Mouse (Mus musculus) kidney, embryonic 14.5 days (tissue): Measurements from ENCODE around the gene Olfr1512. TPM values are rescaled to one million over a fixed set of nuclear protein-coding genes. Genes with fewer than 3 reads are reported as not detected.
"Not testable (repeated sequence)": the region's sequence is repeated elsewhere in the genome, so short reads cannot be mapped to it uniquely, and the experiment has no call there.

Experiments used
- ATAC-seq: fragments of 200-750 bp; cut with Nextera tagmentation; 2 replicates; pipeline ENCODE4 v1.8.0; 2017; ENCODE audit warnings: moderate number of reproducible peaks, mild to moderate bottlenecking, moderate TSS enrichment, moderate library complexity; ENCODE audit not compliant: low FRiP score, low TSS enrichment
- H3K27ac ChIP-seq: fragments of 300-500 bp; sonication (generic); 2 replicates; pipeline ENCODE4 v1.5.1; 2014; ENCODE audit warnings: low read depth, mild to moderate bottlenecking, low read length, moderate library complexity, mixed read lengths
- H3K27me3 ChIP-seq: fragments of 300-500 bp; sonication (generic); 2 replicates; pipeline ENCODE4 v1.6.1; 2014; ENCODE audit warnings: mild to moderate bottlenecking, low read length; ENCODE audit not compliant: control insufficient read depth, insufficient read depth
- H3K36me3 ChIP-seq: fragments of 300-500 bp; sonication (generic); 2 replicates; pipeline ENCODE4 v1.6.1; 2014; ENCODE audit warnings: low read length, mixed read lengths; ENCODE audit not compliant: control insufficient read depth, insufficient read depth
- H3K4me1 ChIP-seq: fragments of 300-500 bp; sonication (generic); 2 replicates; pipeline ENCODE4 v1.6.1; 2014; ENCODE audit warnings: low read length, mixed read lengths; ENCODE audit not compliant: control insufficient read depth, insufficient read depth
- H3K4me2 ChIP-seq: fragments of 300-500 bp; sonication (generic); replicated peaks from 2 replicates; pipeline ENCODE4 v1.6.1; 2014; ENCODE audit warnings: low read depth, mild to moderate bottlenecking, low read length
- H3K4me3 ChIP-seq: fragments of 300-500 bp; sonication (generic); 2 replicates; pipeline ENCODE4 v1.5.1; 2014; ENCODE audit warnings: mild to moderate bottlenecking, low read length
- H3K9ac ChIP-seq: fragments of 300-500 bp; sonication (generic); 2 replicates; pipeline ENCODE4 v1.6.1; 2014; ENCODE audit warnings: low read depth, mild to moderate bottlenecking, low read length, moderate library complexity
- H3K9me3 ChIP-seq: fragments of 300-500 bp; sonication (generic); 2 replicates; pipeline ENCODE4 v1.6.1; 2016; ENCODE audit warnings: low read length; ENCODE audit not compliant: control insufficient read depth
- WGBS: fragments of 180-500 bp; shearing (Covaris S2); extraction: QIAGEN DNeasy Blood & Tissue Kit; methylation state at CpG from one replicate; pipeline ENCODE4 v1.1.7; 2014; 5-methylcytosine and 5-hydroxymethylcytosine counted together
- polyA plus RNA-seq: library from polyadenylated mRNA; unstranded; fragments of >200 nt; fragmentation: Nextera tagmentation; extraction: Ambion mirVana; gene quantifications from 2 replicates; pipeline ENCODE4 v1.2.1, GENCODE M21; 2014

Olfr1512 gene
- not detected in 2 replicates for polyA plus RNA-seq

DNA sequence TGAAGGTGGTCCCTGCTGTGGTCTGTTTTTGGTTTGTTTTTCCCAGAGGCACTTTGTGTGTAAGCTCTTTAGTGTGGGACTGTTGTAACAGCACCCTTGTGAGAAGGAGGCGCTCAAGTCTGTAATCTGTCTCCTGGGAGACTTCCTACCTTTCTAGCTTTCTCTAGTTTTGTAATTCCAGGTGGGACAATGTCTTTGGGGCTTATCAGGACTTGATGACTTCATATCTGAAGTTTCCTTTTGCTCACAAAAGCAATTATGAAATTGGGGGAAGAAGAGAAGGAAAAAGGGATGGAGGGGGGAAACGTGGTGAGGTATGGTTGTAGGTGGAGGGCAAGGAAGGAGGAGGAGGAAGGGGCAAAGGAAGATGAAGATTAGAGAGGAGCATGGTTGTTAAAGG lies at the start of gene Olfr1512:
Gene Olfr1512 (minus strand): TSS at position 101 of the 400 bp plus-strand sequence.
- Histone ChIP-seq H3K4me3 (no peak within 1 kb of the TSS), H3K4me1 (no peaks in the 10 kb centered on the region), H3K27ac (no peak within 1 kb of the TSS), H3K4me2 (no peak within 1 kb of the TSS), H3K9ac (no peak within 1 kb of the TSS), H3K27me3 (no peaks in the 10 kb centered on the region), H3K36me3 (no peaks in the 10 kb centered on the region), H3K9me3 (no peaks in the 10 kb centered on the region)
- WGBS = 80% methylated on average over 2 of the region's 2 CpGs
- no peak for ATAC-seq

DNA sequence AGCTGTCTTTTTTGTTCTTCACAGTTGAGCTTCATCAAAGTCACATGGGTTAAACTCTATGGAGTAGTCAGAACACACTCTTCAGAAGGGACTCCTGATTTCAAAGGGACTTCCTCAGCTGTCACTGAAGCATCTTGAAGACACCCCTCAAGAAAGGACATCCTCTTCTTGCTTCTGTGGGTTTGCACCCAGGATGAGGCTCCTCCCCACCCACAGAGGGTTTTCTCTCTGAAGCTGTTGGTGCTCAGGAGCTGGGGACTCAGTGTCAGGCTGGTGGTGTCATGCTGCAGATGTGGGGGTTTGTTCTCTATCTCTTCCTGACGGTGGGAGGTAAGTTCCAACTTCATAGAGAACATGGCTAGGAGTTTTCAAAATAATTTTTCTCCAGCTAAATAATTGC lies 48.7 kb upstream of the Olfr1512 start:
- Histone ChIP-seq H3K9ac (no peak overlapping the region), H3K4me1 (no peaks in the 10 kb centered on the region), H3K27ac (no peak overlapping the region), H3K9me3 (no peaks in the 10 kb centered on the region), H3K36me3 (no peaks in the 10 kb centered on the region), H3K4me3 (no peak overlapping the region), H3K27me3 (no peaks in the 10 kb centered on the region), H3K4me2 (no peak overlapping the region)
- no peak for ATAC-seq
- 97% methylated on average over 1 of the region's 1 CpGs for WGBS

DNA sequence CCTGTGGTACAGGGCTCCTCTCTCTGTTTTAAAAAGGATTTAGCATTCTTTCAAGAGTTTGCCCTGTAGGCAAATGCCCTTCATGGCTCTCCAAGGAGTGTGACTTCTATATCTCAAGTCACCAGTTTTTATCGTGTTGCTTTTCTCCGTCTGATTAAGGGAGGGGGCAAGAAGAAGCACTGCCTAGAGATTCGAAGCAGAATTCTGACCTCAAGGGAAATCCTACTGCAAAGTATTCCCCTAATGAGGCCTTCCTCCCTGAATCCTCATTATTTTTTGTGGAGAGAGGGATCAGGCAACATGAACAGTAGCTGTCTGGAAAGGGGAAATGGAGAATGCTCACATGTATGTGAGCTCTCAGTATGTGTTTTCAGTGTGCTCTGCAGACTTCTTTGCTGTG lies 35.3 kb upstream of the Olfr1512 start, which contains the start of gene Olfr1510:
Gene Olfr1510 (minus strand): TSS at position 101 of the 400 bp plus-strand sequence.
- Histone ChIP-seq H3K4me2 (no peak within 1 kb of the TSS), H3K9me3 (no peaks in the 10 kb centered on the region), H3K27ac (no peak within 1 kb of the TSS), H3K4me1 (no peaks in the 10 kb centered on the region), H3K36me3 (no peaks in the 10 kb centered on the region), H3K4me3 (no peak within 1 kb of the TSS), H3K9ac (no peak within 1 kb of the TSS), H3K27me3 (no peaks in the 10 kb centered on the region)
- WGBS = 88% methylated on average over 3 of the region's 3 CpGs
- ATAC-seq = no peak

DNA sequence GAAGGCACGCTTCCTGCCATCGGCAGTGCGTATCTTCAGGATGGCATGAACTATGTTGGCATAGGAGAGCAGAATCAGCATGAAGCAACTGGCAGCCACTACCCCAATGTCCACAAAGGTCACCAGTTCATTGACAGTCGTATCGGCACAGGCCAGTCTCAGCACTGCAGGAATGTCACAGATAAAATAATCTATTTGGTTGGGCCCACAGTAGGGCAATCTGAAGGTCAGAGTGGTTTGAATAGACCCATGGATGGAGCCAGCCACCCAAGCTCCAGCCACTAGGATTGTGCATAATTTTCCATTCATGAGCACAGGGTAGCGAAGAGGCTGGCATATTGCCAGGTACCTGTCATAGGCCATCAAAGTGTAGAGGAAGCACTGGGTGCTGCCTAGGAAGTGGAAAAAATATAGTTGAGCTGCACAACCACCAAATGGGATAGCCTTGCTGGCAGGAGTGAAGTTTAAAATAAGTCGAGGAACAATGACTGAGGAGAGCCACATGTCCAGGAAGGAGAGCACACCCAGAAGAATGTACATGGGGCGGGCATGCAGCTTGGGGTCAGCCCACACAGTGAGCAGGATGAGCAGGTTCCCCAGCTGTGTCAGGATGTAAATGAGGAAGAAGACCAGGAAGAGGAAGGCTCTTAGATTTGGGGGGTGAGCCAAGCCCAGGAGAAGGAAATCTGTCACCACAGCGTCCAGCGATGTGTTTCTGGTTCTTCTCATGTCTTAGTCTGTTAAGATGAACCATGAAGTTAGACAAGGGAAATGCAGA lies 31.4 kb upstream of the Olfr1512 start:
- not testable (repeated sequence) for H3K27me3 ChIP-seq, H3K4me2 ChIP-seq, H3K9me3 ChIP-seq, H3K27ac ChIP-seq, ATAC-seq, H3K36me3 ChIP-seq, H3K4me3 ChIP-seq, H3K9ac ChIP-seq, H3K4me1 ChIP-seq
- WGBS = 82% methylated on average over 7 of the region's 10 CpGs

GRCm38 (mm10) chr14:52397279-52397678 lies 18.3 kb upstream of the Olfr1512 start, which contains the start of gene Olfr1511:
Olfr1511 (minus strand) TSS chr14:52397379.
- Histone ChIP-seq H3K9ac (no peak within 1 kb of the TSS), H3K4me1 (no peaks in the 10 kb centered on the region), H3K4me2 (no peak within 1 kb of the TSS), H3K9me3 (no peaks in the 10 kb centered on the region), H3K4me3 (no peak within 1 kb of the TSS), H3K27me3 (no peaks in the 10 kb centered on the region), H3K27ac (no peak within 1 kb of the TSS), H3K36me3 (no peaks in the 10 kb centered on the region)
- ATAC-seq = no peak
- 76% methylated on average over 4 of the region's 4 CpGs for WGBS

DNA sequence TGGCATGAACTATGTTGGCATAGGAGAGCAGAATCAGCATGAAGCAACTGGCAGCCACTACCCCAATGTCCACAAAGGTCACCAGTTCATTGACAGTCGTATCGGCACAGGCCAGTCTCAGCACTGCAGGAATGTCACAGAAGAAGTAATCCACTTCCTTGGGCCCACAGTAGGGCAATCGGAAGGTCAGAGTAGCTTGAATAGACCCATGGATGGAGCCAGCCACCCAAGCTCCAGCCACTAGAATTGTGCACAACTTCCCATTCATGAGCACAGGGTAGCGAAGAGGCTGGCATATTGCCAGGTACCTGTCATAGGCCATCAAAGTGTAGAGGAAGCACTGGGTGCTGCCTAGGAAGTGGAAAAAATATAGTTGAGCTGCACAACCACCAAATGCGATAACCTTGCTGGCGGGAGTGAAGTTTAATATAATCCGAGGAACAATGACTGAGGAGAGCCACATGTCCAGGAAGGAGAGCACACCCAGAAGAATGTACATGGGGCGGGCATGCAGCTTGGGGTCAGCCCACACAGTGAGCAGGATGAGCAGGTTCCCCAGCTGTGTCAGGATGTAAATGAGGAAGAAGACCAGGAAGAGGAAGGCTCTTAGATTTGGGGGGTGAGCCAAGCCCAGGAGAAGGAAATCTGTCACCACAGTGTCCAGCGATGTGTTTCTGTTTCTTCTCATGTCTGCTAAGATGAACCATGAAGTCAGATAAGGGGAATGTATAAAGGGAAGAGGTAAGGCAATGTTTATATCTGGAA lies 11.3 kb upstream of the Olfr1512 start:
- not testable (repeated sequence) for H3K4me2 ChIP-seq, H3K9ac ChIP-seq, H3K27ac ChIP-seq, H3K4me1 ChIP-seq, H3K4me3 ChIP-seq, H3K27me3 ChIP-seq, H3K36me3 ChIP-seq, H3K9me3 ChIP-seq
- 85% methylated on average over 9 of the region's 9 CpGs for WGBS
- ATAC-seq = peak; percentile 32; the same call in 1 of the 2 replicates

DNA sequence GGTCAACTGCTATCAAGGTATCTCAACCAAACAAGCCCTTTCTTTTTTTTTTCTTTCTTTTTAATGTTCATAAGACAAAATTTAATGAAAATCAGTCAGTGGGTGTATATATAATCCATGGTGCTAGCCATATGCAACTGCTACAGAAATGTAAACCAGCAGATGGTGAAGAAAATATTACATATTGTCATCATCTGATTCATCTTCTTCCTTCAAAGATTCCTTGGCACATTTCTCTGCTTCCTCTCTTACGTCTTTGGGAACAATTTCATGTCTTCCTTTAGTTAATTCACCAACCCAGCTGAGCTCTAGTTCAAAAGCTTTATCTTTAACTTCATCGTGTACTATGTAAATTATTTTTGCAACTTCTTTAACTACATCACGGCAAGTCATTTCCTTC lies 10.2 kb downstream of the Olfr1512 start:
- Histone ChIP-seq H3K27ac (no peak overlapping the region), H3K4me1 (no peaks in the 10 kb centered on the region), H3K9me3 (no peaks in the 10 kb centered on the region), H3K4me2 (no peak overlapping the region), H3K9ac (no peak overlapping the region), H3K27me3 (no peaks in the 10 kb centered on the region), H3K4me3 (no peak overlapping the region), H3K36me3 (no peaks in the 10 kb centered on the region)
- no peak for ATAC-seq
- 87% methylated on average over 3 of the region's 3 CpGs for WGBS

GRCm38 (mm10) chr14:52356308-52356707 lies 22.7 kb downstream of the Olfr1512 start, which contains the start of gene Olfr1513:
Olfr1513 (minus strand) TSS chr14:52356408.
- Histone ChIP-seq H3K4me2 (no peak within 1 kb of the TSS), H3K4me1 (no peaks in the 10 kb centered on the region), H3K27ac (no peak within 1 kb of the TSS), H3K9ac (no peak within 1 kb of the TSS), H3K9me3 (no peaks in the 10 kb centered on the region), H3K4me3 (no peak within 1 kb of the TSS), H3K36me3 (no peaks in the 10 kb centered on the region), H3K27me3 (no peaks in the 10 kb centered on the region)
- ATAC-seq = no peak
- WGBS = 76% methylated on average over 4 of the region's 4 CpGs

GRCm38 (mm10) chr14:52339512-52339852 lies 39.5 kb downstream of the Olfr1512 start:
- Histone ChIP-seq H3K4me3 (no peak overlapping the region), H3K4me1 (no peaks in the 10 kb centered on the region), H3K27ac (no peak overlapping the region), H3K4me2 (no peak overlapping the region), H3K9me3 (no peaks in the 10 kb centered on the region), H3K9ac (no peak overlapping the region), H3K36me3 (no peaks in the 10 kb centered on the region), H3K27me3 (no peaks in the 10 kb centered on the region)
- ATAC-seq = no peak
- WGBS = 76% methylated on average over 6 of the region's 6 CpGs
